In genomic region chr6:83161921-83162641, GRCm38 (mm10) we compare ENCODE assay signal across 8 mouse cellular contexts. TPM values are rescaled to one million over a fixed set of nuclear protein-coding genes. Genes with fewer than 3 reads are reported as not detected.
DNase-seq lines count a peak whose midpoint lies in the region; ATAC-seq and TF ChIP-seq lines count a peak whose summit lies in the region.
"Had no signal": no experiment of that assay in that cellular context is flagged by ENCODE, and none has a peak within 500 bp of the region (broad histone marks: within the 10 kb centered on the region; RNA-seq: fewer than 3 reads in every experiment).

No protein-coding gene starts in this region.

- no peak for TF ChIP-seq POLR2A in kidney, adult 2 months (IDR thresholded peaks at IDR 0.05; ENCODE audit: low read depth, low read length)
- no peak; the same call in 1 of the 2 replicates for TF ChIP-seq POLR2A in small intestine, adult 2 months (IDR thresholded peaks at IDR 0.05; ENCODE audit: low read depth, low read length)

- peak overlapping the region; percentile 44 for H3K9ac ChIP-seq in lung, embryonic 14.5 days

- H3K4me1 ChIP-seq in G1E (ENCODE audit: insufficient read depth, low read depth, low read length), result peaks cover 34% of the 10 kb centered on the region
- peaks cover 4% of the 10 kb centered on the region; the same call in 1 of the 2 replicates for H3K4me1 ChIP-seq in kidney, adult 2 months (ENCODE audit: control insufficient read depth, insufficient read depth, low read length)
- peaks cover 16% of the 10 kb centered on the region for H3K4me1 ChIP-seq in lung, embryonic 14.5 days (ENCODE audit: insufficient read depth)
- H3K4me1 ChIP-seq in small intestine, adult 2 months (ENCODE audit: control insufficient read depth, insufficient read depth, insufficient read length, low read length), result peaks cover 7% of the 10 kb centered on the region

- no peaks in the 10 kb centered on the region for H3K36me3 ChIP-seq in G1E (replicated peaks)
- no peaks in the 10 kb centered on the region for H3K36me3 ChIP-seq in kidney, adult 2 months (ENCODE audit: control insufficient read depth, insufficient read depth, low read length)
- no peaks in the 10 kb centered on the region for H3K36me3 ChIP-seq in lung, embryonic 14.5 days (ENCODE audit: insufficient read depth)
- H3K36me3 ChIP-seq in small intestine, adult 2 months (ENCODE audit: control insufficient read depth, insufficient read depth, low read length), result no peaks in the 10 kb centered on the region

- no peak overlapping the region for H3K27ac ChIP-seq in kidney, adult 2 months (ENCODE audit: insufficient read depth, low read depth, low read length)
- H3K27ac ChIP-seq in lung, embryonic 14.5 days (ENCODE audit: low read depth), result no peak overlapping the region
- no peak overlapping the region for H3K27ac ChIP-seq in small intestine, adult 2 months (ENCODE audit: insufficient read depth, low read depth, low read length)

- no peaks in the 10 kb centered on the region for H3K9me3 ChIP-seq in G1E (replicated peaks)
- H3K9me3 ChIP-seq in lung, embryonic 14.5 days (ENCODE audit: low read depth, low read length), result no peaks in the 10 kb centered on the region

- ATAC-seq in G1E (ENCODE audit: extremely low read depth, insufficient number of reproducible peaks, low FRiP score, poor library complexity, severe bottlenecking), result no peak
- 0 out of 2 replicates have a peak, but pooled peaks have one; percentile 10 for ATAC-seq in lung, embryonic 14.5 days (ENCODE audit: insufficient read depth)

- DNase-seq in G1E (ENCODE audit: low spot score), result no peak
- DNase-seq in adrenal gland, postnatal 36 days, result peak; percentile 53 to 71
- peak; percentile 53 for DNase-seq in gastrocnemius, postnatal 14 days
- peak; percentile 84 for DNase-seq in kidney, adult 2 months
- DNase-seq in lung, embryonic 14.5 days, result peak; percentile 46
- no peak for DNase-seq in layer of hippocampus, adult 18-20 months (ENCODE audit: low spot score in 2 of 2)

- H3K4me2 ChIP-seq in lung, embryonic 14.5 days, result peak overlapping the region; percentile 82

- H3K27me3 ChIP-seq in G1E (ENCODE audit: insufficient read depth, low read length), result peaks cover 22% of the 10 kb centered on the region
- H3K27me3 ChIP-seq in kidney, adult 2 months (replicated peaks; ENCODE audit: control insufficient read depth, insufficient read depth, low read length), result no peaks in the 10 kb centered on the region
- peaks cover 28% of the 10 kb centered on the region for H3K27me3 ChIP-seq in lung, embryonic 14.5 days (ENCODE audit: insufficient read depth, low read length)
- no peaks in the 10 kb centered on the region for H3K27me3 ChIP-seq in small intestine, adult 2 months (ENCODE audit: control insufficient read depth, insufficient read depth, low read length)

- WGBS in kidney, adult 2 months, result 2% methylated on average over 49 of the region's 49 CpGs
- 1% methylated on average over 49 of the region's 49 CpGs for WGBS in lung, embryonic 14.5 days
- 1% methylated on average over 49 of the region's 49 CpGs for WGBS in small intestine, adult 2 months

- intact Hi-C loops in gastrocnemius, postnatal 14 days (cut with DNase I; ENCODE audit: low total_unique reads), result loop anchor here (5.0 kb wide), 1 partner anchor 45 kb away; the partner anchor contains the start of gene Mogs

- TF ChIP-seq CTCF in G1E (IDR thresholded peaks at IDR 0.05; ENCODE audit: low read depth, low read length), result no peak
- no peak for TF ChIP-seq CTCF in kidney, adult 2 months (conservative IDR thresholded peaks at IDR 0.05; ENCODE audit: insufficient read depth, insufficient read length, low read depth, low read length)
- no peak for TF ChIP-seq CTCF in lung, embryonic 14.5 days (IDR thresholded peaks at IDR 0.05; ENCODE audit: low read depth)
- no peak for TF ChIP-seq CTCF in small intestine, adult 2 months (IDR thresholded peaks at IDR 0.05; ENCODE audit: extremely low read depth, insufficient read length, insufficient replicate concordance, low read depth, low read length)

- peak overlapping the region; percentile 4; the same call in 1 of the 2 replicates for H3K4me3 ChIP-seq in G1E (ENCODE audit: low read depth, low read length)
- H3K4me3 ChIP-seq in kidney, adult 2 months (ENCODE audit: insufficient read depth, low read depth, low read length), result peak overlapping the region; percentile 52
- peak overlapping the region; percentile 40 for H3K4me3 ChIP-seq in lung, embryonic 14.5 days (ENCODE audit: low read depth, low read length)
- H3K4me3 ChIP-seq in small intestine, adult 2 months (ENCODE audit: low read depth, low read length), result peak overlapping the region; percentile 65

RNA-seq across cellular contexts. Expression of gene Dctn1, which starts 3.6 kb away (rescaled TPM):
- total RNA-seq in G1E (2014; fragmentation: Nextera tagmentation) (83.0 and 86.3 TPM in 2 replicates), G1E (2017) (31.0 and 51.6 TPM in 2 replicates)
- polyA plus RNA-seq in G1E (2012), result 243 and 444 TPM in 2 replicates
- total RNA-seq in adrenal gland, postnatal 36 days (2021), result 100 to 1,000 TPM; 127 to 132 TPM
- total RNA-seq in gastrocnemius, postnatal 14 days (2021), result 100 to 1,000 TPM; 116 to 120 TPM
- 93.1 and 117 TPM in 2 replicates for polyA plus RNA-seq in kidney, adult 2 months (2012; rRNA removed)
- 91.6 and 94.1 TPM in 2 replicates for polyA plus RNA-seq in lung, embryonic 14.5 days (2014; fragmentation: Nextera tagmentation; extraction: Ambion mirVana)
- 77.1 and 168 TPM in 2 replicates for polyA plus RNA-seq in small intestine, adult 2 months (2012; rRNA removed)
- total RNA-seq in layer of hippocampus, adult 18-20 months (2021), result 100 to 1,000 TPM; 398 to 403 TPM

RNA-seq across cellular contexts. Expression of gene 1700003E16Rik, which starts 5.9 kb away (rescaled TPM):
- total RNA-seq in G1E (2014; fragmentation: Nextera tagmentation) (not detected in 2 replicates), G1E (2017) (0.12 and 0.16 TPM in 2 replicates)
- not detected in 2 replicates for polyA plus RNA-seq in G1E (2012)
- total RNA-seq in adrenal gland, postnatal 36 days (2021), result under 1 TPM; 0.43 to 0.66 TPM
- total RNA-seq in gastrocnemius, postnatal 14 days (2021), result not detected
- 1.4 and 1.6 TPM in 2 replicates for polyA plus RNA-seq in kidney, adult 2 months (2012; rRNA removed)
- 0.96 and 1.3 TPM in 2 replicates for polyA plus RNA-seq in lung, embryonic 14.5 days (2014; fragmentation: Nextera tagmentation; extraction: Ambion mirVana)
- polyA plus RNA-seq in small intestine, adult 2 months (2012; rRNA removed), result 0.09 TPM in 1 of 2 replicates, not detected in the other
- total RNA-seq in layer of hippocampus, adult 18-20 months (2021), result 10 to 100 TPM; 25.3 to 26.1 TPM
- total RNA-seq: common myeloid progenitor, adult 5-6 weeks had no signal

RNA-seq across cellular contexts. Expression of gene Wdr54, which starts 5.9 kb away (rescaled TPM):
- total RNA-seq in G1E (2014; fragmentation: Nextera tagmentation) (not detected in 2 replicates), G1E (2017) (0.27 TPM in 1 of 2 replicates, not detected in the other)
- not detected in 2 replicates for polyA plus RNA-seq in G1E (2012)
- total RNA-seq in adrenal gland, postnatal 36 days (2021), result 1 to 10 TPM; 1.8 to 3.1 TPM
- 1 to 10 TPM; 1.2 to 2.0 TPM for total RNA-seq in gastrocnemius, postnatal 14 days (2021)
- polyA plus RNA-seq in kidney, adult 2 months (2012; rRNA removed), result 4.4 and 4.7 TPM in 2 replicates
- polyA plus RNA-seq in lung, embryonic 14.5 days (2014; fragmentation: Nextera tagmentation; extraction: Ambion mirVana), result 5.6 and 8.5 TPM in 2 replicates
- polyA plus RNA-seq in small intestine, adult 2 months (2012; rRNA removed), result 0.90 and 1.3 TPM in 2 replicates
- 10 to 100 TPM; 24.4 to 27.6 TPM for total RNA-seq in layer of hippocampus, adult 18-20 months (2021)
- total RNA-seq: common myeloid progenitor, adult 5-6 weeks had no signal

RNA-seq across cellular contexts. Expression of gene Rtkn, which starts 26.8 kb away (rescaled TPM):
- total RNA-seq in G1E (2014; fragmentation: Nextera tagmentation) (6.8 and 7.6 TPM in 2 replicates), G1E (2017) (4.0 and 4.9 TPM in 2 replicates)
- 34.2 and 48.4 TPM in 2 replicates for polyA plus RNA-seq in G1E (2012)
- 10 to 100 TPM in 1 of 2 experiments, 1 to 10 TPM in 1; 5.1 to 14.0 TPM for total RNA-seq in adrenal gland, postnatal 36 days (2021)
- total RNA-seq in gastrocnemius, postnatal 14 days (2021), result 10 to 100 TPM; 13.0 to 16.5 TPM
- 73.6 and 96.1 TPM in 2 replicates for polyA plus RNA-seq in kidney, adult 2 months (2012; rRNA removed)
- 22.7 and 26.7 TPM in 2 replicates for polyA plus RNA-seq in lung, embryonic 14.5 days (2014; fragmentation: Nextera tagmentation; extraction: Ambion mirVana)
- polyA plus RNA-seq in small intestine, adult 2 months (2012; rRNA removed), result 47.3 and 179 TPM in 2 replicates
- total RNA-seq in layer of hippocampus, adult 18-20 months (2021), result 10 to 100 TPM; 73.5 to 75.8 TPM

RNA-seq across cellular contexts. Expression of gene Ino80b, which starts 36.9 kb away (rescaled TPM):
- 19.7 and 20.5 TPM in 2 replicates for total RNA-seq in G1E (2014; fragmentation: Nextera tagmentation)
- 21.1 and 27.1 TPM in 2 replicates for total RNA-seq in G1E (2017)
- 121 and 171 TPM in 2 replicates for polyA plus RNA-seq in G1E (2012)
- 10 to 100 TPM; 22.4 to 25.2 TPM for total RNA-seq in adrenal gland, postnatal 36 days (2021)
- total RNA-seq in gastrocnemius, postnatal 14 days (2021), result 10 to 100 TPM; 14.5 to 15.2 TPM
- 19.0 and 29.8 TPM in 2 replicates for polyA plus RNA-seq in kidney, adult 2 months (2012; rRNA removed)
- 12.7 and 13.3 TPM in 2 replicates for polyA plus RNA-seq in lung, embryonic 14.5 days (2014; fragmentation: Nextera tagmentation; extraction: Ambion mirVana)
- polyA plus RNA-seq in small intestine, adult 2 months (2012; rRNA removed), result 30.3 and 70.3 TPM in 2 replicates
- total RNA-seq in layer of hippocampus, adult 18-20 months (2021), result 10 to 100 TPM; 28.0 to 29.5 TPM

Comparison
In these comparisons a context has a peak if more than half of its experiments do, and no peak if none do; other contexts are left out.
1. DNase-seq: peak in adrenal gland, postnatal 36 days (2 of 2), gastrocnemius, postnatal 14 days (single experiment), kidney, adult 2 months (single experiment) and lung, embryonic 14.5 days (single experiment); none in G1E (single experiment) and layer of hippocampus, adult 18-20 months (0 of 2).
2. H3K4me3 ChIP-seq: peak in every context shown above with its lines; median percentile 65 in small intestine, adult 2 months; 52 in kidney, adult 2 months; 40 in lung, embryonic 14.5 days; 4 in G1E.
3. RNA of gene 1700003E16Rik, which starts 5.9 kb away (total RNA-seq): 25.3 to 26.1 TPM in layer of hippocampus, adult 18-20 months; 0.43 to 0.66 TPM in adrenal gland, postnatal 36 days, 0.12 to 0.16 TPM in G1E and not detected in gastrocnemius, postnatal 14 days; every median in the first group is over 10 times any median in the second.
4. RNA of gene Wdr54, which starts 5.9 kb away (total RNA-seq): 24.4 to 27.6 TPM in layer of hippocampus, adult 18-20 months; 1.8 to 3.1 TPM in adrenal gland, postnatal 36 days, 1.2 to 2.0 TPM in gastrocnemius, postnatal 14 days and 0.27 TPM in G1E; every median in the first group is over 4 times any median in the second.